Mouse (Mus musculus): ENCODE results near the gene Vbp1. TPM values are rescaled to one million over a fixed set of nuclear protein-coding genes. Genes with fewer than 3 reads are reported as not detected.

Vbp1 gene
- 10 to 100 TPM; 69.1 to 78.1 TPM for total RNA-seq (2021)

GRCm38 (mm10) chrX:75514179-75514972, at the start of gene Vbp1:
Vbp1 (plus strand) TSS chrX:75514299.
- DNase-seq (ENCODE audit: extremely low spot score in 1 of 2, low spot score in 1 of 2), result peak; percentile 45 to 67

GRCm38 (mm10) chrX:75475182-75475644, 38.9 kb upstream of the Vbp1 start:
- DNase-seq (ENCODE audit: extremely low spot score in 1 of 2, low spot score in 1 of 2), result peak; percentile 34 to 39

- no peak for DNase-seq (ENCODE audit: extremely low spot score in 1 of 2, low spot score in 1 of 2)
Measured at GRCm38 (mm10) chrX:75489886-75490285, 24.2 kb upstream of the Vbp1 start.

GRCm38 (mm10) chrX:75513787-75514178, 316 bp upstream of the Vbp1 start:
- no peak for DNase-seq (ENCODE audit: extremely low spot score in 1 of 2, low spot score in 1 of 2)

GRCm38 (mm10) chrX:75577582-75578324, 63.7 kb downstream of the Vbp1 start, which contains the start of gene Rab39b:
Rab39b (minus strand) TSS chrX:75578231.
- peak; percentile 36 to 51 for DNase-seq (ENCODE audit: extremely low spot score in 1 of 2, low spot score in 1 of 2)

GRCm38 (mm10) chrX:75578539-75578938, 64.4 kb downstream of the Vbp1 start:
- no peak for DNase-seq (ENCODE audit: extremely low spot score in 1 of 2, low spot score in 1 of 2)

Other genes starting within 250 kb of the Vbp1 start
- 10 to 100 TPM; 40.8 to 54.5 TPM for gene Fundc2, start 131.9 kb upstream of the Vbp1 start, total RNA-seq (2021)
- 1 to 10 TPM; 2.4 to 2.7 TPM for gene F8, start 131.7 kb upstream of the Vbp1 start, total RNA-seq (2021)
- 10 to 100 TPM; 12.4 to 15.1 TPM for gene Cmc4, start 97.7 kb upstream of the Vbp1 start, total RNA-seq (2021)
- gene Mtcp1, start 97.7 kb upstream of the Vbp1 start, total RNA-seq (2021), result 1 to 10 TPM; 6.1 to 8.7 TPM
- gene Brcc3, start 97.7 kb upstream of the Vbp1 start, total RNA-seq (2021), result 10 to 100 TPM; 33.3 to 34.9 TPM
- 10 to 100 TPM; 40.9 to 42.9 TPM for gene Rab39b, start 63.9 kb downstream of the Vbp1 start, total RNA-seq (2021)

Data from layer of hippocampus, postnatal 25 days (tissue).